Mouse (Mus musculus): ENCODE measurements around the gene Grem1. TPM values are rescaled to one million over a fixed set of nuclear protein-coding genes. Genes with fewer than 3 reads are reported as not detected.

Gene Grem1
- polyA plus RNA-seq, 1 experiment from 2014 or later = 0.07 TPM

DNA sequence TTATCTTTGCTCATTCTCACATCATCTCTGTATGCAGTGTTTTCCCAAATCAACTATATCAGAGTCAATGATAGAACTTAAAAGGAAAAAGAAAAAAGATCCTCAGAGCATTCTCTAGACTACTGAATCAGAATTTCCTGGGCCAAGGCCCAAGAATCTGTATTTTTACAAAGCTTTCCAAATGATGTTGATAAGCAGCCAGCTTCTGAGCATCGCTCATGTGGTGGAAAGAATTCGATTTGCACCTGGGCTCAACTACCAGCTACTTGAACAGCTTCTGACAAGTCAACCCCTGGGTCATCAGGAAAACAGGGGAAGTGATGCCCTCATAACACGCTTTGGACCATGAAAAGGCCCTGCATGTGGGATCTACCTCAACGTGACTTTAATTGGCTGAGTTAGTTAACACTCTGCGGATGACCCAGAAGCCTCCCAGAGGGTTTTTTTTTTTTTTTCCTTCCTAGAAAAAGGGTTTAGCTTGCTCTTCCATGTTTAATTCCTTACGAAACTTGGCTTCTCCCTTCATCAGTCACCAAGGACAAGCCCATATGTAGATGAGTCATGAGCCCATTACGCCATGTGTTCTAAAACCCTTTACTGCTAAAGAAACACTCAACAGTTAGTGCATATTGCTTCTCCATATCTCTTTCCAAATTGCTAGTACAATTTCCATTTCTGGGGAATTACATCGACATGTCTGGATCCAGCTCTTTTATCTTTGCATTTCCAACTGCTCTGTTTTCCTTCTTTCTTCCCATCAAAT lies 10.3 kb upstream of the Grem1 start:
- Histone ChIP-seq H3K4me1 (ENCODE audit: control insufficient read depth, insufficient read depth, low read length) (no peaks in the 10 kb centered on the region), H3K4me3 (ENCODE audit: low read length) (no peak overlapping the region), H3K36me3 (ENCODE audit: control insufficient read depth, insufficient read depth) (no peaks in the 10 kb centered on the region), H3K27ac (ENCODE audit: low read length) (no peak overlapping the region), H3K4me2 (ENCODE audit: low read depth, low read length) (no peak overlapping the region), H3K9me3 (replicated peaks; ENCODE audit: control insufficient read depth, low read length) (no peaks in the 10 kb centered on the region), H3K9ac (ENCODE audit: low read length) (no peak overlapping the region), H3K27me3 (ENCODE audit: control insufficient read depth, insufficient read depth, low read length) (no peaks in the 10 kb centered on the region)
- WGBS = 79% methylated on average over 8 of the region's 8 CpGs
- ATAC-seq (replicated peaks; ENCODE audit: extremely low read depth, insufficient read depth, low FRiP score) = no peak

GRCm38 (mm10) chr2:113765885-113766284 lies 7.4 kb upstream of the Grem1 start:
- Histone ChIP-seq H3K4me2 (ENCODE audit: low read depth, low read length) (no peak overlapping the region), H3K9me3 (replicated peaks; ENCODE audit: control insufficient read depth, low read length) (no peaks in the 10 kb centered on the region), H3K4me1 (ENCODE audit: control insufficient read depth, insufficient read depth, low read length) (no peaks in the 10 kb centered on the region), H3K4me3 (ENCODE audit: low read length) (no peak overlapping the region), H3K9ac (ENCODE audit: low read length) (no peak overlapping the region), H3K27me3 (ENCODE audit: control insufficient read depth, insufficient read depth, low read length) (0 out of 2 replicates have a peak, but pooled peaks cover 3% of the 10 kb centered on the region), H3K36me3 (ENCODE audit: control insufficient read depth, insufficient read depth) (no peaks in the 10 kb centered on the region), H3K27ac (ENCODE audit: low read length) (no peak overlapping the region)
- WGBS = 32% methylated on average over 1 of the region's 1 CpGs
- no peak for ATAC-seq (replicated peaks; ENCODE audit: extremely low read depth, insufficient read depth, low FRiP score)

DNA sequence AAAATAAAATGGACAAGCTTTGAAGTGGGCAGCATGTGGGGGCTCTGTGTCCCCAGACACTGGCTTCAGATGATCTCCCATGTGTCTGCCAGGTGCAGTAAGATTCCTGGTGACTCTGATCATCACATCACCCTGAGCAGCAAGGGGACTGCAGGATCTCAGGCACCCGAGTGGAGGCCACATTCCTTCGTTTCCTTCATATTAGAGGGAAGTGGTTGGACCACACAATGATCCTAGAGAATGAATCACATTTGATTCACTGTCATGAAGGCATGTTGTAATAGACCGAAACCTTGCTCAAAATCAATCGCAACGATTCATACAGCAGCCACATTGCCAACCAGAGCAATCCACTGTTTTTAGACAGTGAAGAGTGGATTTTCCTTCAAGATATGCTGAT lies 6.5 kb upstream of the Grem1 start:
- Histone ChIP-seq H3K4me2 (ENCODE audit: low read depth, low read length) (no peak overlapping the region), H3K9me3 (replicated peaks; ENCODE audit: control insufficient read depth, low read length) (no peaks in the 10 kb centered on the region), H3K4me3 (ENCODE audit: low read length) (no peak overlapping the region), H3K27me3 (ENCODE audit: control insufficient read depth, insufficient read depth, low read length) (peaks cover 10% of the 10 kb centered on the region), H3K4me1 (ENCODE audit: control insufficient read depth, insufficient read depth, low read length) (no peaks in the 10 kb centered on the region), H3K27ac (ENCODE audit: low read length) (no peak overlapping the region), H3K36me3 (ENCODE audit: control insufficient read depth, insufficient read depth) (no peaks in the 10 kb centered on the region), H3K9ac (ENCODE audit: low read length) (no peak overlapping the region)
- WGBS = 68% methylated on average over 5 of the region's 5 CpGs
- no peak for ATAC-seq (replicated peaks; ENCODE audit: extremely low read depth, insufficient read depth, low FRiP score)

DNA sequence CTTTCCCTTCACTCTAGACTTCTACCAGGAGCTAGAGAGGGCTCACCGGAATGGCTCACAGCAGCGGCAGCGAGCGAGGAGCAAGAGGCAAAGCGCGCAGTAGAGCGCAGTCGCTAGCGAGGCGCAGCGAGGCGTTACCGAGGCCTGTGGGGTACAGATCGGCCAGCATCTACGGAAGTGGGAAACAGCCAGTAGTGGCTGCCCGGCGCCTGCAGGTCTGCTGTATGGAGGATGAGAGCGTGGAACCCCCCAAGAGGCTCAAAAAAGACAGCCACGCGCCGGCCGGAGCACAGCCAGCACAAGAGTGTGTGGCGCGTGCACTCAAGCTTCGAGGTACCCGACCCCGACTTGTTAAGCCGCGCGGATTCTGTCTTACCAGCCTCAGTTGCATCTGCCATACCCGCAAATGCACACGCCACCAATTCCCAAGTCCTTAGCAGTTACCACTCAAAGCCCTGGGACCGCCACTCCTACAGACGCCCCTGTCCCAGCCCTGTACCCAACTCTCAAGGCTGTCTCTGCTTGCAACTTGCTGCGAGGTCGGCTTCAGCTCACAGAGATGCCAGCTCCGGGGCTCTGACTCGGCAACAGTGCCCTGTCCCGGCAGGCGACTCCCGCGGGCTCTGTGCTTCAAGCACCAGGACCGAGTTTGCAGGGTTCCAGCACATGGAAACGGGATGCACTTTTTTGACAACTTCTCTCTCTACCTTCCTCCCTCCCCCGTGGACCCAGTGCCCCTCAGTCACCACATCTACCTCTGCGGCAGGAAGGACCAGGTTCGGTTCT lies 728 bp downstream of the Grem1 start:
- Histone ChIP-seq H3K9me3 (replicated peaks; ENCODE audit: control insufficient read depth, low read length) (no peaks in the 10 kb centered on the region), H3K36me3 (ENCODE audit: control insufficient read depth, insufficient read depth) (no peaks in the 10 kb centered on the region), H3K4me1 (ENCODE audit: control insufficient read depth, insufficient read depth, low read length) (peaks cover 12% of the 10 kb centered on the region), H3K4me3 (ENCODE audit: low read length) (peak overlapping the region; percentile 55), H3K27ac (ENCODE audit: low read length) (no peak overlapping the region), H3K4me2 (ENCODE audit: low read depth, low read length) (peak overlapping the region; percentile 89), H3K9ac (ENCODE audit: low read length) (no peak overlapping the region; the same call in 1 of the 2 replicates), H3K27me3 (ENCODE audit: control insufficient read depth, insufficient read depth, low read length) (peaks cover 53% of the 10 kb centered on the region)
- no peak for ATAC-seq (replicated peaks; ENCODE audit: extremely low read depth, insufficient read depth, low FRiP score)
- WGBS = under 1% methylated on average over 47 of the region's 47 CpGs

- H3K4me1 ChIP-seq (ENCODE audit: control insufficient read depth, insufficient read depth, low read length) = peaks cover 12% of the 10 kb centered on the region
- no peaks in the 10 kb centered on the region for H3K36me3 ChIP-seq (ENCODE audit: control insufficient read depth, insufficient read depth)
- peak overlapping the region; percentile 89 for H3K4me2 ChIP-seq (ENCODE audit: low read depth, low read length)
- no peak overlapping the region for H3K9ac ChIP-seq (ENCODE audit: low read length)
- ATAC-seq (replicated peaks; ENCODE audit: extremely low read depth, insufficient read depth, low FRiP score) = no peak
- no peak overlapping the region for H3K27ac ChIP-seq (ENCODE audit: low read length)
- peak overlapping the region; percentile 55 for H3K4me3 ChIP-seq (ENCODE audit: low read length)
- peaks cover 52% of the 10 kb centered on the region for H3K27me3 ChIP-seq (ENCODE audit: control insufficient read depth, insufficient read depth, low read length)
- WGBS = 2% methylated on average over 12 of the region's 12 CpGs
- no peaks in the 10 kb centered on the region for H3K9me3 ChIP-seq (replicated peaks; ENCODE audit: control insufficient read depth, low read length)
Observed at GRCm38 (mm10) chr2:113756924-113757524, 1.4 kb downstream of the Grem1 start.

DNA sequence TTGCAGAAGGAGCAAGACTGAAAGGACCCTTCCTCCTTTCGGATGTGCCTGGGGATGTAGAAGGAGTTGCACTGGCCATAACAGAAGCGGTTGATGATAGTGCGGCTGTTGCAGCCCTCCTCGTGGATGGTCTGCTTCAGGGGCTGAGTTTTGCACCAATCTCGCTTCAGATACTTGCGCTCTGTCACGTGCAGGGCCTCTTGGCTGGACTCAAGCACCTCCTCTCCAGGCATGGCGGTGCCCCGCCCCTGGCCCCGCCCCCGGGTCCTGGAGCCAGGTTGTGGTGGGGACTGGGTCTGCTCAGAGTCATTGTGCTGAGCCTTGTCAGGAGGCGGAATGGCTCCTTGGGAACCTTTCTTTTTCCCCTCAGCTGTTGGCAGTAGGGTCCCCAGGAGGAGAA lies 8.7 kb downstream of the Grem1 start:
- no peak overlapping the region for H3K4me3 ChIP-seq (ENCODE audit: low read length)
- H3K9me3 ChIP-seq (replicated peaks; ENCODE audit: control insufficient read depth, low read length) = no peaks in the 10 kb centered on the region
- no peak overlapping the region for H3K27ac ChIP-seq (ENCODE audit: low read length)
- no peak for ATAC-seq (replicated peaks; ENCODE audit: extremely low read depth, insufficient read depth, low FRiP score)
- WGBS = 70% methylated on average over 12 of the region's 12 CpGs
- no peaks in the 10 kb centered on the region for H3K4me1 ChIP-seq (ENCODE audit: control insufficient read depth, insufficient read depth, low read length)
- peaks cover 5% of the 10 kb centered on the region for H3K27me3 ChIP-seq (ENCODE audit: control insufficient read depth, insufficient read depth, low read length)
- H3K9ac ChIP-seq (ENCODE audit: low read length) = no peak overlapping the region
- H3K4me2 ChIP-seq (ENCODE audit: low read depth, low read length) = no peak overlapping the region
- no peaks in the 10 kb centered on the region for H3K36me3 ChIP-seq (ENCODE audit: control insufficient read depth, insufficient read depth)

DNA sequence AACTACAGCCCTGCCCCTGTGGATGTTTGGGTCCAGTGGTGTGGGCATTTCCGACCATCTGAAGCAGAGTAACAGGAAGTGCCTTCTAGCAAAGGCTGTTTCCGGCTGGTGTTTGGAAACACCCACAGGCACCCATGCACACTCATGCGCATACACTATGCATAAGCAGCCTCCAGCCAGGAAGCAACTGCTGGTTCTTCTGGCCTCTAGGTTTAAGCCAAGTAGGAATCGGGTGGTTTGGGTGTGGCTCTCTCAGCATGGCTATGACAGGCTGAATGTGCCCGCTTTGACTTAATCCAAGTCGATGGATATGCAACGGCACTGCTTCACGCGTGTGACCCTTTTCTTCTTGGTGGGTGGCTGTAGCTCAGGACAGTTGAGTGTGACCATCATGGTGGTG lies 9.1 kb downstream of the Grem1 start:
- H3K4me3 ChIP-seq (ENCODE audit: low read length) = no peak overlapping the region
- H3K27me3 ChIP-seq (ENCODE audit: control insufficient read depth, insufficient read depth, low read length) = peaks cover under 1% of the 10 kb centered on the region
- no peak overlapping the region for H3K9ac ChIP-seq (ENCODE audit: low read length)
- no peaks in the 10 kb centered on the region for H3K9me3 ChIP-seq (replicated peaks; ENCODE audit: control insufficient read depth, low read length)
- WGBS = 85% methylated on average over 9 of the region's 9 CpGs
- no peak overlapping the region for H3K4me2 ChIP-seq (ENCODE audit: low read depth, low read length)
- no peak overlapping the region for H3K27ac ChIP-seq (ENCODE audit: low read length)
- no peaks in the 10 kb centered on the region for H3K4me1 ChIP-seq (ENCODE audit: control insufficient read depth, insufficient read depth, low read length)
- no peaks in the 10 kb centered on the region for H3K36me3 ChIP-seq (ENCODE audit: control insufficient read depth, insufficient read depth)
- ATAC-seq (replicated peaks; ENCODE audit: extremely low read depth, insufficient read depth, low FRiP score) = no peak

GRCm38 (mm10) chr2:113728581-113728980 lies 29.9 kb downstream of the Grem1 start:
- H3K36me3 ChIP-seq (ENCODE audit: control insufficient read depth, insufficient read depth) = no peaks in the 10 kb centered on the region
- no peaks in the 10 kb centered on the region for H3K27me3 ChIP-seq (ENCODE audit: control insufficient read depth, insufficient read depth, low read length)
- H3K4me1 ChIP-seq (ENCODE audit: control insufficient read depth, insufficient read depth, low read length) = no peaks in the 10 kb centered on the region
- H3K4me3 ChIP-seq (ENCODE audit: low read length) = no peak overlapping the region
- no peak for ATAC-seq (replicated peaks; ENCODE audit: extremely low read depth, insufficient read depth, low FRiP score)
- H3K4me2 ChIP-seq (ENCODE audit: low read depth, low read length) = no peak overlapping the region
- H3K27ac ChIP-seq (ENCODE audit: low read length) = no peak overlapping the region
- H3K9ac ChIP-seq (ENCODE audit: low read length) = no peak overlapping the region
- 93% methylated on average over 3 of the region's 3 CpGs for WGBS
- no peaks in the 10 kb centered on the region for H3K9me3 ChIP-seq (replicated peaks; ENCODE audit: control insufficient read depth, low read length)

DNA sequence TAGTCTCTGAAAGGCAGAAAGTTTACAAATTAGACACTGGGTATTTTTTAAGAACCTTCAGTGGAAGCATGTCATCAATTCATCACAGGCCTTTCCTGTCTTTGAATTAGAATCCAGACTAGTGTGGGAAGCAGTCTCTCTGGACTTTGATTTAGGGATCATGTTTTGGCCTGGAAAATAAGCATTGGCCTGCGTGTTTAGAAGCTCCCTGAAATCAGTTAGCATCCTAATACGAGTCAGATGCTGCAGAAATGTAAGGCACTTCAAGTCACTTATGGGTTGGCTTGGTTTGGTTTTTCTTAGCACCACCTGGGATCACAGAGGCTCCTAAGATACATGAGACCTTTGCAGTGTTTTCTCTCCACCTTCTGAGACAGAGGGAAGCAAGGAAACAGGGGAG lies 43.6 kb downstream of the Grem1 start:
- no peak overlapping the region for H3K4me3 ChIP-seq (ENCODE audit: low read length)
- H3K9me3 ChIP-seq (replicated peaks; ENCODE audit: control insufficient read depth, low read length) = no peaks in the 10 kb centered on the region
- H3K4me2 ChIP-seq (ENCODE audit: low read depth, low read length) = no peak overlapping the region
- no peak for ATAC-seq (replicated peaks; ENCODE audit: extremely low read depth, insufficient read depth, low FRiP score)
- peaks cover 2% of the 10 kb centered on the region; the same call in 1 of the 2 replicates for H3K27me3 ChIP-seq (ENCODE audit: control insufficient read depth, insufficient read depth, low read length)
- no peaks in the 10 kb centered on the region for H3K4me1 ChIP-seq (ENCODE audit: control insufficient read depth, insufficient read depth, low read length)
- H3K36me3 ChIP-seq (ENCODE audit: control insufficient read depth, insufficient read depth) = no peaks in the 10 kb centered on the region
- 61% methylated on average over 2 of the region's 2 CpGs for WGBS
- H3K27ac ChIP-seq (ENCODE audit: low read length) = no peak overlapping the region
- no peak overlapping the region for H3K9ac ChIP-seq (ENCODE audit: low read length)

Data from heart, embryonic 16.5 days (tissue).